Mouse (Mus musculus) cortical plate, adult 2 months (tissue): Measurements from ENCODE around the gene Arhgef18. TPM values are rescaled to one million over a fixed set of nuclear protein-coding genes. Genes with fewer than 3 reads are reported as not detected.

ENCODE experiments used
- H3K27ac ChIP-seq: fragments of 200-500 bp; 2 replicates; pipeline ENCODE4 v1.5.1; 2012; ENCODE audit warnings: low read length, control low read depth, inconsistent platforms; ENCODE audit not compliant: insufficient read depth
- H3K4me1 ChIP-seq: fragments of 200-500 bp; 2 replicates; pipeline ENCODE4 v1.6.1; 2011; ENCODE audit warnings: low read length; ENCODE audit not compliant: control insufficient read depth, insufficient read depth
- H3K4me3 ChIP-seq: fragments of 200-500 bp; 2 replicates; pipeline ENCODE4 v1.5.1; 2011; ENCODE audit warnings: mild to moderate bottlenecking, low read length, control low read depth; ENCODE audit not compliant: insufficient read depth
- CTCF ChIP-seq: fragments of 200-500 bp; IDR thresholded peaks from 2 replicates; pipeline ENCODE4 v1.5.1; 2011; ENCODE audit warnings: mild to moderate bottlenecking, control low read depth, low read length; ENCODE audit not compliant: insufficient read depth; ENCODE audit errors: extremely low read depth
- POLR2A ChIP-seq: fragments of 200-500 bp; IDR thresholded peaks from 2 replicates; pipeline ENCODE4 v1.6.1; 2011; ENCODE audit warnings: mild to moderate bottlenecking, low read length, control low read depth; ENCODE audit not compliant: insufficient read depth; ENCODE audit errors: extremely low read depth
- polyA plus RNA-seq: library from polyadenylated mRNA; depleted of rRNA; stranded (reverse); fragments of >200 nt; gene quantifications from 2 replicates; pipeline ENCODE4 v1.2.3, GENCODE M21; 2012; rRNA removed

The Arhgef18 gene
- polyA plus RNA-seq, 1 experiment, result 34.2 TPM

DNA sequence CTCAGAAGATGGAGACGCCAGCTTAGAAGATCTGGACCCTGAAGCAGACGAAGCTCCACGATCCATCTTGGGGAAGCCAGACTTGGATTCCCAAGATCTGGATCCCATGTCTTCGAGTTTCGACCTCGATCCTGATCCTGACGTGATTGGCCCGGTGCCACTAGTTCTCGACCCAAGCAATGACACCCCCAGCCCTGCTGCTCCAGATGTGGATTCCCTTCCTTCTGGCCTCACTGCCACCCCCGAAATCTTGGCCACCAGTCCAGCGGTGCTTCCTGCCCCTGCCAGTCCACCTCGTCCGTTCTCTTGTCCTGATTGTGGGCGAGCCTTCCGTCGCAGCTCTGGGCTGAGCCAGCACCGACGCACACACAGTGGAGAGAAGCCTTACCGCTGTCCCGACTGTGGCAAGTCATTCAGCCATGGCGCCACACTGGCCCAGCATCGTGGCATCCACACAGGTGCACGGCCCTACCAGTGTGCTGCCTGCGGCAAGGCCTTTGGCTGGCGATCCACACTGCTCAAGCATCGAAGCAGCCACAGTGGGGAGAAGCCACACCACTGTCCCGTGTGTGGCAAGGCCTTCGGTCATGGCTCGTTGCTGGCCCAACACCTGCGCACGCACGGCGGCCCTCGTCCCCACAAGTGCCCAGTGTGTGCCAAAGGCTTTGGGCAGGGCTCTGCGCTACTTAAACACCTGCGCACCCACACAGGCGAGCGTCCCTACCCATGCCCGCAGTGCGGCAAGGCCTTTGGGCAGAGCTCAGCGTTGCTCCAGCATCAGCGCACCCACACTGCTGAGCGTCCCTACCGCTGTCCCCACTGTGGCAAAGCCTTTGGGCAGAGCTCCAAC, 103.0 kb downstream of the Arhgef18 start:
- Histone ChIP-seq H3K4me3 (no peak overlapping the region), H3K4me1 (peaks cover 4% of the 10 kb centered on the region), H3K27ac (no peak overlapping the region)
- TF ChIP-seq POLR2A (no peak), CTCF (no peak)

GRCm38 (mm10) chr8:3496428-3496748, 103.6 kb downstream of the Arhgef18 start:
- Histone ChIP-seq H3K27ac (no peak overlapping the region), H3K4me3 (no peak overlapping the region), H3K4me1 (peaks cover 7% of the 10 kb centered on the region)
- no peak for TF ChIP-seq POLR2A
- no peak for TF ChIP-seq CTCF

- Histone ChIP-seq H3K4me3 (no peak overlapping the region), H3K27ac (no peak overlapping the region), H3K4me1 (peaks cover 12% of the 10 kb centered on the region)
- no peak for TF ChIP-seq CTCF
- no peak for TF ChIP-seq POLR2A
Measured at GRCm38 (mm10) chr8:3498583-3498982, 105.8 kb downstream of the Arhgef18 start.

DNA sequence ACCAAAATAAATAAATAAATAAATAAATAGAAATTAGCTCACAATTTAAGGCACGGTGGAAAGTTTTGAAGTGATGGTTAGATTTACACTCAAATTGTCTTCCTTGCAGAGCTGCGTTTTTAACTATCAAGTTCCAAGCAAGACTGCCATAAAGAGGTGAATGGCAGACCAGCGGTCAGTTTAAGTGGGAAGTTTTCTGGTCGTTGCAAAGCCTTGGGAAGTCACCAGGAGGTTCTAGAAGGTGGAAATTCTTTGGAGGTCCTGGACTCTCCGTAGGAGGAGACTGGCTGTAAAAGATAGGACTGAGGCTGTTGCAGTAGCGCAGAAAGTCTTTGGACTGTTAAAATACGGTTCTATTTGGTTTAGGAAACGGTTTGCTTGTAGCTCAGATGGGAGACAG, 106.9 kb downstream of the Arhgef18 start:
- TF ChIP-seq CTCF (no peak), POLR2A (no peak)

DNA sequence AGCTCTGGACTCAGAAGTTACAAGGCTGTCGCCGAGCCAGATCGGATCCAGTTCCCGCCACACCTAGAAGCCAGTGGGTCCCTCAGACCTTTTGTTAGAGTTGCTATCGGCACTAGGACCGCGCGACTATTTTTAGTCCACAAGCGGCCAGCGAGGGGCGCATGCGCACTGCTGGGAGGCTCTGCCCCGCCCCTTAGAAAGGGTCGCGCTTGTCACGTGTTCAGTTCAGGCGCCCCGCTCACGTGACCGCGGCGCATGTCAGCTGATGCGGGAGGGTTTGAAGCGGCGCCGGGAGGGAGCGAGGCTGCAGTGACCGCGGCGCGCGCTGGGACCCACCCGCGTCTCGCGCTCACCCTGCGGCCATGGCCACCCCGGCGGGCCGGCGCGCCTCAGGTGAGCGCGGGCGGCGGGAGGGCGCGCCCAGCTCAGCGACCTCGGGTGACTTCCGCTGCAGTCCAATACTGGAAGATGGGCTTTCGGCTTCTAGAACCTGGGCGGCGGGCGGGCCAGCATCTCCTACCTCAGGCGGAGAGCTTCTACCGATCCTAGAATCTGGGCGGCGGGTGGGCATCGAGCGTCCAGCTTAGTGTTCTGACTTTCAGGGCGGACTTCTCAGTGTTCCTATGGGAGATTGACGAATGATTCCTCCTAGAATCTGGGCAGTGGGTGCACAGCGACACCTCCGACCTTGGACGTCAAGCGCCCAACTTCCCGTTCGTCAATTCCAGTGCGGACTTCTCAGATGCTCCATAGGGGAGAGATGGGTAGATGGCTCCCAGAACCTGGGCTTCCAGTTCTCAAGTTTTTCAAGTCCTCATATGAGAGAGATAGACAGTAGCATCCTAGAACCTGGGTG, 107.7 kb downstream of the Arhgef18 start, which contains the start of gene Mcoln1:
Gene Mcoln1 (plus strand): TSS at position 223 of the 856 bp plus-strand sequence.
- Histone ChIP-seq H3K4me1 (peaks cover 10% of the 10 kb centered on the region), H3K4me3 (peak within 1 kb of the TSS; percentile 40), H3K27ac (peak within 1 kb of the TSS; percentile 5)
- TF ChIP-seq POLR2A (peak; percentile 86), CTCF (no peak)

More for the DNA sequence above, 106.9 kb downstream of the Arhgef18 start:
- Histone ChIP-seq H3K27ac (peak overlapping the region; percentile 3), H3K4me1 (peaks cover 10% of the 10 kb centered on the region), H3K4me3 (peak overlapping the region; percentile 40)

DNA sequence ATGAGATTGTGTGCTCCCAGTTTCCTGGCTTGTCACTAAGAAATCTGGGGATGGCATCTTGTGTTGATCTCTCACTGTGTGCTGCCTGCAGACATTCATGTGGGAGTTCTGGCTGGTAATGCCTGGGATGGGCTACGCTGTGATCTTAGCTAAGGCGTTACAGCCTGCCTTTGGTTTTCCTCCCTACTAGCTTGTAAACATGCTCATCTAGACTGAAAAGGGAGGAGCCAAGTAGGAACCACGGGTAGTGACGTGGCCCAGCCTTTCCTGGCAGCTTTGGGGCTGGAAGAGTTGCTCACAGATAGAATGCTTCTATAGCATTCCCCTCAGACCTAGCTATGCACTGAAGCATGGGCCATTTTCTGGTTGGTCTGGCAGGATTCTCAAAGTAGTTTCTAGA, 109.4 kb downstream of the Arhgef18 start:
- no peak overlapping the region for H3K4me3 ChIP-seq
- TF ChIP-seq CTCF (no peak), POLR2A (peak; percentile 45; the same call in 1 of the 2 replicates)
- H3K4me1 ChIP-seq, result peaks cover 10% of the 10 kb centered on the region
- no peak overlapping the region for H3K27ac ChIP-seq

Other genes with a start within 250 kb of the Arhgef18 start
- gene Insr, start 113.4 kb upstream of the Arhgef18 start, polyA plus RNA-seq, result 15.1 TPM in 2 replicates
- gene A430078G23Rik, start 39.6 kb upstream of the Arhgef18 start, polyA plus RNA-seq, result not detected in 2 replicates
- gene Pex11g, start 74.7 kb downstream of the Arhgef18 start, polyA plus RNA-seq, result 0.89 and 1.5 TPM in 2 replicates
- gene Tex45, start 77.9 kb downstream of the Arhgef18 start, polyA plus RNA-seq, result 0.21 and 0.30 TPM in 2 replicates
- gene Zfp358, start 100.1 kb downstream of the Arhgef18 start, polyA plus RNA-seq, result 52.5 and 55.0 TPM in 2 replicates
- 235 and 262 TPM in 2 replicates for gene Mcoln1, start 107.5 kb downstream of the Arhgef18 start, polyA plus RNA-seq
- gene Pnpla6, start 122.4 kb downstream of the Arhgef18 start, polyA plus RNA-seq, result 67.6 and 73.7 TPM in 2 replicates
- gene C330021F23Rik, start 175.0 kb downstream of the Arhgef18 start, polyA plus RNA-seq, result 0.13 and 0.23 TPM in 2 replicates
- gene Camsap3, start 194.3 kb downstream of the Arhgef18 start, polyA plus RNA-seq, result 30.2 and 32.4 TPM in 2 replicates
- 52.9 and 53.1 TPM in 2 replicates for gene Xab2, start 228.3 kb downstream of the Arhgef18 start, polyA plus RNA-seq
- 67.1 and 72.7 TPM in 2 replicates for gene Pet100, start 228.5 kb downstream of the Arhgef18 start, polyA plus RNA-seq
- gene Pcp2, start 232.5 kb downstream of the Arhgef18 start, polyA plus RNA-seq, result 5.9 TPM in 1 of 2 replicates, not detected in the other
- gene Stxbp2, start 237.9 kb downstream of the Arhgef18 start, polyA plus RNA-seq, result 274 and 285 TPM in 2 replicates